Mouse (Mus musculus) heart, adult 11 months (tissue): ENCODE data around the gene Gabbr2.

Experiments
- DNase-seq: peaks from one replicate; pipeline ENCODE4 v3.0.0; 2022

Gene Gabbr2

GRCm38 (mm10) chr4:46749015-46749414 is 242.7 kb downstream of the Gabbr2 start:
- no peak for DNase-seq

- peak; percentile 94 for DNase-seq
These were observed 244.5 kb downstream of the Gabbr2 start for GRCm38 (mm10) chr4:46747007-46747746.

GRCm38 (mm10) chr4:46745536-46745935 is 246.1 kb downstream of the Gabbr2 start:
- no peak for DNase-seq

GRCm38 (mm10) chr4:46744583-46745155 is 247.0 kb downstream of the Gabbr2 start:
- no peak for DNase-seq

GRCm38 (mm10) chr4:46742601-46743000 is 249.1 kb downstream of the Gabbr2 start:
- no peak for DNase-seq

GRCm38 (mm10) chr4:46736910-46737511 is 254.7 kb downstream of the Gabbr2 start:
- no peak for DNase-seq

- DNase-seq = no peak
These were observed 256.8 kb downstream of the Gabbr2 start for GRCm38 (mm10) chr4:46734906-46735305.

- no peak for DNase-seq
These were observed 260.1 kb downstream of the Gabbr2 start for GRCm38 (mm10) chr4:46731590-46731989.

GRCm38 (mm10) chr4:46729306-46730042 is 262.2 kb downstream of the Gabbr2 start:
- DNase-seq = no peak

GRCm38 (mm10) chr4:46728231-46728630 is 263.4 kb downstream of the Gabbr2 start:
- DNase-seq = peak; percentile 91

GRCm38 (mm10) chr4:46727153-46727552 is 264.5 kb downstream of the Gabbr2 start:
- no peak for DNase-seq

- no peak for DNase-seq
These were observed 270.7 kb downstream of the Gabbr2 start for GRCm38 (mm10) chr4:46720821-46721557.

GRCm38 (mm10) chr4:46720070-46720469 is 271.6 kb downstream of the Gabbr2 start:
- no peak for DNase-seq

- DNase-seq = no peak
These were observed 273.0 kb downstream of the Gabbr2 start for GRCm38 (mm10) chr4:46718624-46719023.

GRCm38 (mm10) chr4:46717156-46717555 is 274.5 kb downstream of the Gabbr2 start:
- no peak for DNase-seq

- no peak for DNase-seq
These were observed 275.3 kb downstream of the Gabbr2 start for GRCm38 (mm10) chr4:46716361-46716760.

GRCm38 (mm10) chr4:46710523-46710922 is 281.1 kb downstream of the Gabbr2 start:
- no peak for DNase-seq

GRCm38 (mm10) chr4:46710018-46710417 is 281.7 kb downstream of the Gabbr2 start:
- DNase-seq = no peak

- DNase-seq = no peak
These were observed 282.2 kb downstream of the Gabbr2 start for GRCm38 (mm10) chr4:46709492-46709891.

- no peak for DNase-seq
These were observed 285.9 kb downstream of the Gabbr2 start for GRCm38 (mm10) chr4:46705739-46706138.

- no peak for DNase-seq
These were observed 288.5 kb downstream of the Gabbr2 start for GRCm38 (mm10) chr4:46703146-46703545.

GRCm38 (mm10) chr4:46700223-46700651 is 291.4 kb downstream of the Gabbr2 start:
- no peak for DNase-seq

GRCm38 (mm10) chr4:46696467-46696866 is 295.2 kb downstream of the Gabbr2 start:
- no peak for DNase-seq
